Mouse (Mus musculus) hindbrain, embryonic 14.5 days (tissue): ENCODE measurements at regions not wholly inside any gene's neighbourhood (a gene's known extent, or its start where the extent isn't known, plus 50 kb on each side); places are given as distances from the start of the nearest gene placed in this dataset.
A peak's percentile ranks its signal among the peaks of the same experiment; 100 is the strongest.

ENCODE experiments used
- ATAC-seq: fragments of 200-750 bp; cut with Nextera tagmentation; 2 replicates; pipeline ENCODE4 v1.8.0; 2017; ENCODE audit warnings: moderate number of reproducible peaks, mild to moderate bottlenecking, moderate TSS enrichment, moderate library complexity; ENCODE audit not compliant: low FRiP score
- DNase-seq: peaks from one replicate; pipeline ENCODE4 v3.0.0-alpha.2; 2015; ENCODE audit warnings: low spot score
- H3K27ac ChIP-seq: fragments of 300-500 bp; sonication (generic); 2 replicates; pipeline ENCODE4 v1.5.1; 2014; ENCODE audit warnings: mild to moderate bottlenecking, moderate library complexity
- H3K27me3 ChIP-seq: fragments of 300-500 bp; sonication (generic); 2 replicates; pipeline ENCODE4 v1.6.1; 2014; ENCODE audit warnings: mild to moderate bottlenecking, low read length, mixed read lengths; ENCODE audit not compliant: control insufficient read depth, insufficient read depth
- H3K36me3 ChIP-seq: fragments of 300-500 bp; sonication (generic); replicated peaks from 2 replicates; pipeline ENCODE4 v1.6.1; 2014; ENCODE audit not compliant: control insufficient read depth, insufficient read depth
- H3K4me1 ChIP-seq: fragments of 300-500 bp; sonication (generic); replicated peaks from 2 replicates; pipeline ENCODE4 v1.6.1; 2014; ENCODE audit warnings: antibody characterized with exemption, low read length, mixed read lengths; ENCODE audit not compliant: control insufficient read depth, insufficient read depth
- H3K4me2 ChIP-seq: fragments of 300-500 bp; sonication (generic); replicated peaks from 2 replicates; pipeline ENCODE4 v1.6.1; 2014; ENCODE audit warnings: mild to moderate bottlenecking, moderate library complexity
- H3K4me3 ChIP-seq: fragments of 300-500 bp; sonication (generic); replicated peaks from 2 replicates; pipeline ENCODE4 v1.5.1; 2014; ENCODE audit warnings: mild to moderate bottlenecking, low read length
- H3K9ac ChIP-seq: fragments of 300-500 bp; sonication (generic); 2 replicates; pipeline ENCODE4 v1.6.1; 2014
- H3K9me3 ChIP-seq: fragments of 300-500 bp; sonication (generic); 2 replicates; pipeline ENCODE4 v1.6.1; 2016; ENCODE audit warnings: low read length; ENCODE audit not compliant: control insufficient read depth
- WGBS: fragments of 180-500 bp; shearing (Covaris S2); extraction: QIAGEN DNeasy Blood & Tissue Kit; methylation state at CpG from one replicate; pipeline ENCODE4 v1.1.7; 2014; 5-methylcytosine and 5-hydroxymethylcytosine counted together

DNA sequence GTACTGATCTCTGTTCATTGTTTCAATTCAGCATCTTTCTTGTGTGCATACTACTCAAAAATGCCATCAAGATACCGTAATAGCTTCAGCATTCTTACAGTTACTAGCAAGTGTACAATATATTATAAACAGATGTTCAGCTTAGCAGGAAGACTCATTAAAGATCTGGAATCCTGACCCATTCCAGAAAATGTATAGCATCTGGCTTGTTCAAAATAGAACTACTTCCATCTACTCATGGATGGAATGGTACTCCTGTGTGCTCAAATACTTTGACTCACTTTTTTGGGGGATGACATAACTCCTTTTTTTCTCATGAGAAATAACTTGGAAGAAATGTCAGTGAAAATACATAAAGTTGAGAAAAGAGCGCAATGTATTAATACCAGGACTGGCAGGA is 291.2 kb upstream of the Manea start:
- no peak overlapping the region for H3K9ac ChIP-seq
- H3K9me3 ChIP-seq: no peaks in the 10 kb centered on the region
- H3K27ac ChIP-seq: no peak overlapping the region
- no peak overlapping the region for H3K4me2 ChIP-seq
- H3K4me1 ChIP-seq: no peaks in the 10 kb centered on the region
- ATAC-seq: no peak
- 89% methylated on average over 2 of the region's 2 CpGs for whole genome bisulfite sequencing
- no peaks in the 10 kb centered on the region for H3K27me3 ChIP-seq
- no peak overlapping the region for H3K4me3 ChIP-seq
- DNase-seq: no peak
- H3K36me3 ChIP-seq: no peaks in the 10 kb centered on the region

DNA sequence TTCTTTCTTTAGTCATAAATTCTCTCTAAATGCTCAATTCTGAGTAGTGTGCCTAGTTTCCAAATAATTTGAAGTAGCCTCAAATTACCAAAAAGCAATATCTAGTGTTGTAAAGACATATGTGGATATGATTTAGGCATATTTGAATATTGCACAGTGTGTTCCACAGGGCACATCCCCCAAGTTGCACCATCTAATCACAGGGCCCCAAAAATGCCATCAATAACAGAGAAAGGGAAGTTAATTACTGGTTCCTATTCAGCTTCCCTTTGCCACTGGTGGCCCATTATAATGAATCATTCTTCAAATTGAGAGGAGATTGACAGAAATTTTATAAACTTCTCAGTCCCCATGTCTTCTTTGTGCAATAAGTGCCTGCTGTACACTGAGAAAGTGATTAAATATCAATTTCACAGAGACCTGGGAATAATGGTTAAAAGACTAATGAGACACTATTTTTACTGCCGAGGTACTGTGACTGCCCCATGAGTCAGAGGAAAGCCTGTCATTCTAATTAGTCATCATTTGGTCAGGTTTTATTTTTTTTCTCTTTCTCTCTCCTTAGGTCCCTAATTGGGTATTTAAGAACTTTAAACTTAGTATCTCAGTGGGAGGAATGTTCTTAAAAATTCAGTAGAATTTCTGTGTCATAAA is 284.0 kb upstream of the Manea start:
- Histone ChIP-seq H3K4me1 (no peaks in the 10 kb centered on the region), H3K27ac (no peak overlapping the region), H3K27me3 (no peaks in the 10 kb centered on the region), H3K36me3 (no peaks in the 10 kb centered on the region), H3K9ac (no peak overlapping the region), H3K4me3 (no peak overlapping the region), H3K4me2 (no peak overlapping the region), H3K9me3 (no peaks in the 10 kb centered on the region)
- DNase-seq (no peak), ATAC-seq (peak; percentile 57)
- 28% methylated on average over 1 of the region's 1 CpGs for WGBS

- Histone ChIP-seq H3K27me3 (no peaks in the 10 kb centered on the region), H3K27ac (no peak overlapping the region), H3K4me3 (no peak overlapping the region), H3K4me2 (no peak overlapping the region), H3K4me1 (no peaks in the 10 kb centered on the region), H3K9ac (no peak overlapping the region), H3K9me3 (no peaks in the 10 kb centered on the region), H3K36me3 (no peaks in the 10 kb centered on the region)
- DNase-seq: no peak
- no peak for ATAC-seq
- WGBS: 79% methylated on average over 2 of the region's 2 CpGs
These were observed 283.0 kb upstream of the Manea start for GRCm38 (mm10) chr4:26629710-26630109.

DNA sequence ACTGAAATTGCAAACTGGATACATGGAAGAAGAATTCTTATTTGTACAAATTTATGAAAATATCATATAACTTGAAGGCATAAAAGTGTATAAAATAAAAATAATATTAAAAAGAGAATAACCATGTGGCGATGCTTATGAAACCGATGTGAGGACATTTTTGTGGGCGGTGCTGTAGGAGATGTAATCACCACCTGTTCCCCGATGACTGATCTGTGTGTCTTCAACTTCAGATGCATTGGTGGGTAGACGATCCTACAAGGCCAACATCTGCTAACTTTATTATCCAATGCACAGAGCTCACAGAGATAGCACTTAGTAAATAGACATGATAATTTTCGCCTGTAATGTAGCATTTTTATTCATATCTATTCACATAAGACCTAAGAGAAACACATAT is 281.1 kb upstream of the Manea start:
- DNase-seq: no peak
- Histone ChIP-seq H3K27me3 (no peaks in the 10 kb centered on the region), H3K4me1 (no peaks in the 10 kb centered on the region), H3K4me3 (no peak overlapping the region), H3K4me2 (no peak overlapping the region), H3K27ac (no peak overlapping the region), H3K9me3 (no peaks in the 10 kb centered on the region), H3K9ac (no peak overlapping the region), H3K36me3 (no peaks in the 10 kb centered on the region)
- no peak for ATAC-seq
- 89% methylated on average over 6 of the region's 6 CpGs for WGBS

- no peaks in the 10 kb centered on the region for H3K4me1 ChIP-seq
- no peaks in the 10 kb centered on the region for H3K27me3 ChIP-seq
- H3K4me3 ChIP-seq: no peak overlapping the region
- no peaks in the 10 kb centered on the region for H3K9me3 ChIP-seq
- H3K36me3 ChIP-seq: no peaks in the 10 kb centered on the region
- ATAC-seq (no peak), DNase-seq (peak; percentile 61)
- no peak overlapping the region for H3K9ac ChIP-seq
- H3K27ac ChIP-seq: no peak overlapping the region
- H3K4me2 ChIP-seq: no peak overlapping the region
- WGBS: 62% methylated on average over 3 of the region's 3 CpGs
These were observed 242.6 kb upstream of the Manea start for GRCm38 (mm10) chr4:26589081-26589869.

GRCm38 (mm10) chr4:26555690-26556089 is 209.0 kb upstream of the Manea start:
- H3K4me3 ChIP-seq: no peak overlapping the region
- H3K27me3 ChIP-seq: no peaks in the 10 kb centered on the region
- WGBS: 89% methylated on average over 3 of the region's 3 CpGs
- H3K36me3 ChIP-seq: no peaks in the 10 kb centered on the region
- no peaks in the 10 kb centered on the region for H3K4me1 ChIP-seq
- H3K4me2 ChIP-seq: no peak overlapping the region
- H3K9me3 ChIP-seq: no peaks in the 10 kb centered on the region
- H3K9ac ChIP-seq: no peak overlapping the region
- DNase-seq: no peak
- H3K27ac ChIP-seq: no peak overlapping the region
- ATAC-seq: no peak

DNA sequence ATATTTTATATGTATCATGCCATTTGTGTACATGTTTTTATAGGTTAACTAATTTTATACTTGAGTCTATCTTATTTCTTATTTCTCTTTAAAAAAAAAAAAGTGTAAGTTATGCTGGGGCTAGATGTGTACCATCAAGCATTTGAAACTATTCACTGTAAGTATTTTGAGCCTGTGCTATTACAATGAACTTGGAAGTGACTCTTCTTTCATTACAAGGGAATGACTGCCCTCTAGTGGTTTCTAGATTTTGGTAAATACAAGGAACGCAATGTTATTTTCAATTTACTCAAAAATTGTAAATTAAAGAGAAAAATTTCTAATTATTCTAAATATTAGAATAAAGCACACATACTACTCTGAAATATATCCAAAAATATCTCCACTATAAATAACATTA is 197.1 kb upstream of the Manea start:
- H3K36me3 ChIP-seq: no peaks in the 10 kb centered on the region
- no peaks in the 10 kb centered on the region for H3K4me1 ChIP-seq
- no peak overlapping the region for H3K27ac ChIP-seq
- DNase-seq: peak; percentile 86
- no peaks in the 10 kb centered on the region for H3K9me3 ChIP-seq
- H3K4me3 ChIP-seq: no peak overlapping the region
- no peak for ATAC-seq
- WGBS: 34% methylated on average over 1 of the region's 1 CpGs
- H3K4me2 ChIP-seq: no peak overlapping the region
- no peaks in the 10 kb centered on the region for H3K27me3 ChIP-seq
- H3K9ac ChIP-seq: no peak overlapping the region

- WGBS: 61% methylated on average over 2 of the region's 2 CpGs
These were observed 195.8 kb upstream of the Manea start for GRCm38 (mm10) chr4:26542511-26542910.

DNA sequence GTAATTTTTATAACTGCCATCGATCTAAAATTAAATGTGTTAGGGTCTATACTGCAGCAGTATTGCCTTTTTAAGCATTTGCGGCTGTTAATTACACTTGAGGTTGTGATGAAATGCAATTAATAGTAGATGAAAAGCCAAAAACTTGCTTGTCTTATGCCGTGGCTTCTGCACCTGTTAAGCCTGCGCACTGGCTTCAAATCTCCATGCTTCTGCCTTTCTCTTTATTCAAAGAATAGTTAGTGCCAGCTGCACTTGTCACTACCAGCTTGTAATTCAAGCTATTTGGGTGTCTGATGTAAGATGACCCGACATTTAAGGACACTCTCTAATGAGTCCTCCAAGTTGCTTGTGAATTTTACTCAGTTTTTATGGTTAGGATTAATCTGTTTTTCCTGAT is 161.3 kb upstream of the Manea start:
- ATAC-seq: no peak
- no peak overlapping the region for H3K9ac ChIP-seq
- H3K9me3 ChIP-seq: no peaks in the 10 kb centered on the region
- H3K4me3 ChIP-seq: no peak overlapping the region
- H3K4me1 ChIP-seq: no peaks in the 10 kb centered on the region
- 85% methylated on average over 5 of the region's 5 CpGs for WGBS
- DNase-seq: no peak
- H3K4me2 ChIP-seq: no peak overlapping the region
- H3K27me3 ChIP-seq: no peaks in the 10 kb centered on the region
- no peak overlapping the region for H3K27ac ChIP-seq
- H3K36me3 ChIP-seq: no peaks in the 10 kb centered on the region

More at GRCm38 (mm10) chr4:26542511-26542910, 195.8 kb upstream of the Manea start:
- Histone ChIP-seq H3K27me3 (no peaks in the 10 kb centered on the region), H3K9ac (no peak overlapping the region), H3K4me1 (no peaks in the 10 kb centered on the region), H3K9me3 (no peaks in the 10 kb centered on the region), H3K36me3 (no peaks in the 10 kb centered on the region), H3K4me3 (no peak overlapping the region), H3K27ac (no peak overlapping the region), H3K4me2 (no peak overlapping the region)
- DNase-seq (no peak), ATAC-seq (no peak)
